Mouse (Mus musculus) hindbrain, embryonic 14.5 days (tissue): ENCODE data around the gene Ms4a13. TPM values are rescaled to one million over a fixed set of nuclear protein-coding genes. Genes with fewer than 3 reads are reported as not detected.
"Not testable (repeated sequence)": the region's sequence is repeated elsewhere in the genome, so short reads cannot be mapped to it uniquely, and the experiment has no call there.

Experiments
- ATAC-seq: fragments of 200-750 bp; cut with Nextera tagmentation; 2 replicates; pipeline ENCODE4 v1.8.0; 2017; ENCODE audit warnings: moderate number of reproducible peaks, mild to moderate bottlenecking, moderate TSS enrichment, moderate library complexity; ENCODE audit not compliant: low FRiP score
- DNase-seq: peaks from one replicate; pipeline ENCODE4 v3.0.0-alpha.2; 2015; ENCODE audit warnings: low spot score
- H3K27ac ChIP-seq: fragments of 300-500 bp; sonication (generic); 2 replicates; pipeline ENCODE4 v1.5.1; 2014; ENCODE audit warnings: mild to moderate bottlenecking, moderate library complexity
- H3K27me3 ChIP-seq: fragments of 300-500 bp; sonication (generic); 2 replicates; pipeline ENCODE4 v1.6.1; 2014; ENCODE audit warnings: mild to moderate bottlenecking, low read length, mixed read lengths; ENCODE audit not compliant: control insufficient read depth, insufficient read depth
- H3K36me3 ChIP-seq: fragments of 300-500 bp; sonication (generic); replicated peaks from 2 replicates; pipeline ENCODE4 v1.6.1; 2014; ENCODE audit not compliant: control insufficient read depth, insufficient read depth
- H3K4me1 ChIP-seq: fragments of 300-500 bp; sonication (generic); replicated peaks from 2 replicates; pipeline ENCODE4 v1.6.1; 2014; ENCODE audit warnings: antibody characterized with exemption, low read length, mixed read lengths; ENCODE audit not compliant: control insufficient read depth, insufficient read depth
- H3K4me2 ChIP-seq: fragments of 300-500 bp; sonication (generic); replicated peaks from 2 replicates; pipeline ENCODE4 v1.6.1; 2014; ENCODE audit warnings: mild to moderate bottlenecking, moderate library complexity
- H3K4me3 ChIP-seq: fragments of 300-500 bp; sonication (generic); replicated peaks from 2 replicates; pipeline ENCODE4 v1.5.1; 2014; ENCODE audit warnings: mild to moderate bottlenecking, low read length
- H3K9ac ChIP-seq: fragments of 300-500 bp; sonication (generic); 2 replicates; pipeline ENCODE4 v1.6.1; 2014
- H3K9me3 ChIP-seq: fragments of 300-500 bp; sonication (generic); 2 replicates; pipeline ENCODE4 v1.6.1; 2016; ENCODE audit warnings: low read length; ENCODE audit not compliant: control insufficient read depth
- WGBS: fragments of 180-500 bp; shearing (Covaris S2); extraction: QIAGEN DNeasy Blood & Tissue Kit; methylation state at CpG from one replicate; pipeline ENCODE4 v1.1.7; 2014; 5-methylcytosine and 5-hydroxymethylcytosine counted together
- polyA plus RNA-seq: library from polyadenylated mRNA; unstranded; fragments of >200 nt; fragmentation: Nextera tagmentation; extraction: Ambion mirVana; gene quantifications from 2 replicates; pipeline ENCODE4 v1.2.1, GENCODE M21; 2014

Ms4a13 gene
- polyA plus RNA-seq, 1 experiment from 2014 or later, result not detected

GRCm38 (mm10) chr19:11177464-11177863, 19.1 kb downstream of the Ms4a13 start:
- no peak overlapping the region for H3K9ac ChIP-seq
- no peaks in the 10 kb centered on the region for H3K4me1 ChIP-seq
- no peak overlapping the region for H3K4me3 ChIP-seq
- no peak overlapping the region for H3K4me2 ChIP-seq
- H3K27me3 ChIP-seq, result no peaks in the 10 kb centered on the region
- ATAC-seq (peak; percentile 37; the same call in 1 of the 2 replicates), DNase-seq (peak; percentile 41)
- H3K36me3 ChIP-seq, result no peaks in the 10 kb centered on the region
- H3K9me3 ChIP-seq, result no peaks in the 10 kb centered on the region
- no peak overlapping the region for H3K27ac ChIP-seq
- 45% methylated on average over 2 of the region's 2 CpGs for WGBS

- Histone ChIP-seq H3K9ac (no peak within 1 kb of the TSS), H3K4me3 (no peak within 1 kb of the TSS), H3K36me3 (no peaks in the 10 kb centered on the region), H3K27me3 (no peaks in the 10 kb centered on the region), H3K27ac (no peak within 1 kb of the TSS), H3K9me3 (no peaks in the 10 kb centered on the region), H3K4me2 (no peak within 1 kb of the TSS), H3K4me1 (no peaks in the 10 kb centered on the region)
- 37% methylated on average over 10 of the region's 10 CpGs for WGBS
- no peak for ATAC-seq
- DNase-seq, result no peak
These were observed 31.4 kb downstream of the Ms4a13 start, which contains the start of gene 1700025F22Rik for GRCm38 (mm10) chr19:11165172-11165571. 1700025F22Rik (minus strand) TSS chr19:11165320.

- H3K27ac ChIP-seq, H3K27me3 ChIP-seq, H3K4me2 ChIP-seq, ATAC-seq, H3K4me1 ChIP-seq, H3K4me3 ChIP-seq, DNase-seq, H3K9me3 ChIP-seq, H3K36me3 ChIP-seq, H3K9ac ChIP-seq: not testable (repeated sequence)
- 91% methylated on average over 6 of the region's 6 CpGs for WGBS
These were observed 38.6 kb downstream of the Ms4a13 start for GRCm38 (mm10) chr19:11157890-11158289.

GRCm38 (mm10) chr19:11135336-11135735, 61.2 kb downstream of the Ms4a13 start:
- no peak overlapping the region for H3K9ac ChIP-seq

GRCm38 (mm10) chr19:11134852-11135251, 61.7 kb downstream of the Ms4a13 start:
- 90% methylated on average over 2 of the region's 2 CpGs for WGBS

More at GRCm38 (mm10) chr19:11135336-11135735, 61.2 kb downstream of the Ms4a13 start:
- 77% methylated on average over 4 of the region's 4 CpGs for WGBS
- no peaks in the 10 kb centered on the region for H3K9me3 ChIP-seq
- DNase-seq, result no peak
- H3K27ac ChIP-seq, result no peak overlapping the region
- no peak overlapping the region for H3K4me2 ChIP-seq
- no peaks in the 10 kb centered on the region for H3K36me3 ChIP-seq
- H3K4me1 ChIP-seq, result no peaks in the 10 kb centered on the region
- no peaks in the 10 kb centered on the region for H3K27me3 ChIP-seq
- no peak overlapping the region for H3K4me3 ChIP-seq
- no peak for ATAC-seq

GRCm38 (mm10) chr19:11130776-11131175, 65.8 kb downstream of the Ms4a13 start, which contains the start of gene 1700017D01Rik:
1700017D01Rik (minus strand) TSS chr19:11130876.
- not testable (repeated sequence) for ATAC-seq, H3K4me3 ChIP-seq, H3K4me1 ChIP-seq, H3K27ac ChIP-seq, DNase-seq, H3K36me3 ChIP-seq, H3K27me3 ChIP-seq, H3K4me2 ChIP-seq, H3K9ac ChIP-seq, H3K9me3 ChIP-seq
- WGBS, result 82% methylated on average over 8 of the region's 8 CpGs

More at GRCm38 (mm10) chr19:11134852-11135251, 61.7 kb downstream of the Ms4a13 start:
- Histone ChIP-seq H3K4me2 (no peak overlapping the region), H3K9me3 (no peaks in the 10 kb centered on the region), H3K4me1 (no peaks in the 10 kb centered on the region), H3K27me3 (no peaks in the 10 kb centered on the region), H3K36me3 (no peaks in the 10 kb centered on the region), H3K9ac (no peak overlapping the region), H3K27ac (no peak overlapping the region), H3K4me3 (no peak overlapping the region)
- ATAC-seq (no peak), DNase-seq (no peak)

- Histone ChIP-seq H3K4me3 (no peak overlapping the region), H3K9ac (no peak overlapping the region), H3K27ac (no peak overlapping the region), H3K4me1 (no peaks in the 10 kb centered on the region), H3K9me3 (peaks cover 13% of the 10 kb centered on the region; the same call in 1 of the 2 replicates), H3K36me3 (no peaks in the 10 kb centered on the region), H3K27me3 (no peaks in the 10 kb centered on the region), H3K4me2 (no peak overlapping the region)
- ATAC-seq (no peak), DNase-seq (no peak)
- 100% methylated on average over 1 of the region's 1 CpGs for WGBS
These were observed 66.8 kb downstream of the Ms4a13 start for GRCm38 (mm10) chr19:11129702-11130101.

- peak; percentile 99 for ATAC-seq
- not testable (repeated sequence) for DNase-seq, H3K4me1 ChIP-seq, H3K27ac ChIP-seq, H3K36me3 ChIP-seq, H3K27me3 ChIP-seq
- Histone ChIP-seq H3K9ac (peak overlapping the region; percentile 60), H3K4me2 (peak overlapping the region; percentile 45), H3K4me3 (peak overlapping the region; percentile 33), H3K9me3 (peaks cover 16% of the 10 kb centered on the region; the same call in 1 of the 2 replicates)
- WGBS, result under 1% methylated on average over 8 of the region's 38 CpGs
These were observed 75.5 kb downstream of the Ms4a13 start for GRCm38 (mm10) chr19:11121016-11121420.
